Mouse (Mus musculus) liver, embryonic 14.5 days (tissue): ENCODE measurements around the gene Mmp2.

Experiments used
- CTCF ChIP-seq: IDR thresholded peaks from 2 replicates; pipeline ENCODE4 v1.5.1; 2016; ENCODE audit warnings: antibody characterized with exemption, low read depth, control low read depth
- EP300 ChIP-seq: IDR thresholded peaks from 2 replicates; pipeline ENCODE4 v1.6.1; 2016; ENCODE audit warnings: antibody characterized with exemption, low read depth

DNA sequence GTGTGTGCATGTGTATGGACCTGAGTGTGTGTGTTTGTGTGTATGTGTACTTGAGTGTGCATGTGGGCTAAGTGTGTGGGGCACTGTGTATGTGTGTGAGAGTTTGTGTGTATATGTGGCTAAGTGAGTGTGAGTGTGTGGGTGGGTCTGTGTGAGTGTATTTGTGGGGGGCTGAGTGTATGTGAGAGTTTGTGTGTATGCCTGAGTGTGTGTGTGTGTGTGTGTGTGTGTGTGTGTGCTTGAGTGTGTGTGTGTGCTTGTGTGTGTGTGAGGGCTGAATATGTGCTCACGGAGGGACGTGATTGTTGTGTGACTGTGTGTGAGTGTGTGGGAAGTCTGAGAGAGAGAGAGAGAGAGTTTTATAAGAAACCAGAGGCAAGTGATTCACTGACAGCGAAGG, 24.3 kb downstream of the Mmp2 start:
- TF ChIP-seq CTCF (no peak), EP300 (no peak)
